Mouse (Mus musculus): Measurements from ENCODE around the gene Gpr27. TPM values are rescaled to one million over a fixed set of nuclear protein-coding genes. Genes with fewer than 3 reads are reported as not detected.

Gpr27 gene
- total RNA-seq, 2 experiments from 2014 or later, result 4.1 to 4.7 TPM

- ATAC-seq (ENCODE audit: poor library complexity, severe bottlenecking), result 0 out of 2 replicates have a peak, but pooled peaks have one; percentile 2
These were observed 50.4 kb downstream of the Gpr27 start for GRCm38 (mm10) chr6:99742866-99743265.

Other genes with a start within 250 kb of the Gpr27 start
- 85.2 and 92.7 TPM in 2 replicates for gene Foxp1, start 170.0 kb upstream of the Gpr27 start, total RNA-seq (2015)
- 59.5 and 68.6 TPM in 2 replicates for gene Foxp1, start 170.0 kb upstream of the Gpr27 start, total RNA-seq (2017)
- gene Eif4e3, start 25.9 kb upstream of the Gpr27 start, total RNA-seq (2015), result 48.3 and 53.0 TPM in 2 replicates
- gene Eif4e3, start 25.9 kb upstream of the Gpr27 start, total RNA-seq (2017), result 45.4 and 56.4 TPM in 2 replicates
- 9.6 and 12.1 TPM in 2 replicates for gene Gm20696, start 25.9 kb upstream of the Gpr27 start, total RNA-seq (2015)
- 4.4 and 4.8 TPM in 2 replicates for gene Gm20696, start 25.9 kb upstream of the Gpr27 start, total RNA-seq (2017)
- gene Prok2, start 33.7 kb downstream of the Gpr27 start, total RNA-seq (2015), result 4.7 and 6.3 TPM in 2 replicates
- gene Prok2, start 33.7 kb downstream of the Gpr27 start, total RNA-seq (2017), result 0.59 and 0.73 TPM in 2 replicates

Measured in megakaryocyte, adult 5-6 weeks (primary cell).